Mouse (Mus musculus) heart, postnatal 0 days (tissue): ENCODE results near the gene Hdgfl2.

Experiments
- CTCF ChIP-seq: IDR thresholded peaks from 2 replicates; pipeline ENCODE4 v1.5.1; 2016; ENCODE audit warnings: antibody characterized with exemption, control low read depth, low read depth
- EP300 ChIP-seq: IDR thresholded peaks from 2 replicates; pipeline ENCODE4 v1.6.1; 2016; ENCODE audit warnings: antibody characterized with exemption, low read depth

GRCm38 (mm10) chr17:56036901-56037287, 42.5 kb upstream of the Hdgfl2 start:
- TF ChIP-seq CTCF (no peak), EP300 (no peak)
